Mouse (Mus musculus): ENCODE measurements around the gene Osbpl11. TPM values are rescaled to one million over a fixed set of nuclear protein-coding genes. Genes with fewer than 3 reads are reported as not detected.
"Not testable (repeated sequence)": the region's sequence is repeated elsewhere in the genome, so short reads cannot be mapped to it uniquely, and the experiment has no call there.

The Osbpl11 gene
- polyA plus RNA-seq, 1 experiment from 2014 or later: 17.6 TPM

DNA sequence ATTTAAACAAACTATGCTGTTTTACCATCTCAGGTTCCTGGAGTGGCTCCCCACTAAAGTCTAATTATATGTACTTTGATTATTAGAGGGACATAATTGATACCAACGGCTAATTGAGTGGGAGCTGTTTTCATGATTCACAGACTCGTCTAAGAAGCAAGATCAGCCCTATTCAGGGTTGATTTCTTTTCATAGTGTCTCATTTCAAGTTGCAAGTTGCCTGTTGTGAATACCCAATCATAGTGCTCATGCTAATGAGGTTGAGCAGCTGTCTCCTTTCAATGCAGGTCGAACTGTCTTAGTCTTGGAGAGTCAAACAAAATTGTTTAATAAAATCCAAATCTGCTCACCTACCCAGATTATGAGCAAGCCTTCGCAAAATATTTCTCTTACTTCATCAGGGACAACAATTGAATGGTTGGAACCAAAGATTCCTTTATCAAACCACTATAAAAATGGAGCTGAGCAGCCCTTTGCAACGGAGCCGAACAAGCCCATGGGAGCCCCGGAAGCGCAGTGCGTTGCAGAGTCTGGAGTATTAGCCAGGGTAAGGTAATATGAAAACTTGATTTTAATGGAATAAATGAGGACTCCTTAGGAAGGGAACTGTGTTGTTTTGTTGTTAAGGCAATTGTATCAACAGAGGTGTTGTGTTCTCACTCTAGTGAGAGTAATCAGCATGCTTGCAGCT, 31.6 kb downstream of the Osbpl11 start:
- no peak overlapping the region for H3K27ac ChIP-seq
- no peak overlapping the region for H3K4me2 ChIP-seq (replicated peaks)
- 82% methylated on average over 9 of the region's 9 CpGs for WGBS

DNA sequence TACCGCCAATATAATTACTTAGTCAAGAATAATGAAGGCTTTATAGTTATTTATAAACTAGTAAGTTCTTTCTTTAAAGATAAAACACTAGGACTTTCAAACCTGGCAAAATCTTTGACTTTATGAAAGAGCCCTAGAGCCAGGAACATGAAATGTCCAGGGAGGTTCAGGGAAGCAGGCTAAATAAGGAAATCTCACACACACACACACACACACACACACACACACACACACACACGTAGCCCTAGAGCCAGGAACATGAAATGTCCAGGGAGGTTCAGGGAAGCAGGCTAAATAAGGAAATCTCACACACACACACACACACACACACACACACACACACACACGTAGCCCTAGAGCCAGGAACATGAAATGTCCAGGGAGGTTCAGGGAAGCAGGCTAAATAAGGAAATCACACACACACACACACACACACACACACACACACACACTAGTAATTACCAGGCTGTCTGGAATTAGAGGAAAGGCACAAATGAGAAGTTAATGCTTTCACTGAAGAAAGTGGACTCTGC, 32.7 kb downstream of the Osbpl11 start:
- peaks cover 53% of the 10 kb centered on the region for H3K36me3 ChIP-seq

More for the DNA sequence above, 31.6 kb downstream of the Osbpl11 start:
- no peaks in the 10 kb centered on the region for H3K27me3 ChIP-seq
- peaks cover 56% of the 10 kb centered on the region for H3K36me3 ChIP-seq
- no peaks in the 10 kb centered on the region for H3K4me1 ChIP-seq
- no peak for ATAC-seq (ENCODE audit: low FRiP score, low read depth)
- no peak overlapping the region for H3K4me3 ChIP-seq
- no peak overlapping the region for H3K9ac ChIP-seq
- no peaks in the 10 kb centered on the region for H3K9me3 ChIP-seq

DNA sequence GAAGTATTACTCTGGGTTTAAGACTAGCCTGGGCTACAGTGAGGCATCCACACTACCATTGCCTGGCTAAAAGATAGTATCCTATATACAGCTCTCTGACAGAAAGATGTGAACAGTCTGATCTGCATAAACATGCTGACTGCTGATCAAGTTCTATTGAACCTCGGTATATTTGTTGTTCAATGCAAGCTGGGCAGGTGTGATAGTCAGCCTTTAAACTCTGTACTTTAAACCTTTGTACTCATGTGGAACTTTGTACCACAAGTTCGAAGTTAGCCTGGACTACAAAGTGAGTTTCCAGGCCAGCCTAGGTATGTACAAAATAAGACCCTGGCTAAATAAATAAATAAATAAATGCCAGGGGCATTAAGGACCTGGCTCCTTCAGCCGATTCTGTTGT, 37.6 kb downstream of the Osbpl11 start:
- no peaks in the 10 kb centered on the region for H3K4me1 ChIP-seq
- H3K9ac ChIP-seq: no peak overlapping the region
- no peak overlapping the region for H3K4me3 ChIP-seq
- no peak for ATAC-seq (ENCODE audit: low FRiP score, low read depth)
- no peak overlapping the region for H3K27ac ChIP-seq
- 89% methylated on average over 3 of the region's 3 CpGs for WGBS
- no peak overlapping the region for H3K4me2 ChIP-seq (replicated peaks)
- peaks cover 58% of the 10 kb centered on the region for H3K36me3 ChIP-seq
- no peaks in the 10 kb centered on the region for H3K27me3 ChIP-seq
- H3K9me3 ChIP-seq: no peaks in the 10 kb centered on the region

More for the DNA sequence above, 32.7 kb downstream of the Osbpl11 start:
- not testable (repeated sequence) for H3K4me1 ChIP-seq; ATAC-seq (ENCODE audit: low FRiP score, low read depth); H3K27me3 ChIP-seq; H3K9me3 ChIP-seq; H3K27ac ChIP-seq; H3K4me3 ChIP-seq; H3K4me2 ChIP-seq (replicated peaks); H3K9ac ChIP-seq
- 53% methylated on average over 3 of the region's 3 CpGs for WGBS

DNA sequence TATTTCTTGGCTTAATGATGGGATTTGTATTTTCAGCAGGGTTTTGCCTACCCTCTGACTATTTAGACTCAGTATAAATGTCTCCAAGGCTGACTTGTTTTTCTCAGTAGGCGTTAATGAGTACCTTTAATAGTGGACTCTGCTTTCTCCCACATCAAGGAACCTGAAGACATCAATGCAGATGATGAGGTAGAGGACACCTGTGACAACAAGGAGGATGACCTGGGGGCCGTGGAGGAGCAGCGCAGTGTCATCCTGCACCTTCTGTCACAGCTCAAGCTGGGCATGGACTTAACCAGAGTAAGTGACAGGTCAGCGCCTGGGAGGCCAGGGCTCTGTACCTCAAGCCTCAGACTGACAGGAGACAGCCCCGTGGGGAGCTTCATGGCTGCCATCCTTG, 39.5 kb downstream of the Osbpl11 start:
- Histone ChIP-seq H3K4me2 (replicated peaks) (no peak overlapping the region), H3K9me3 (no peaks in the 10 kb centered on the region), H3K27ac (no peak overlapping the region), H3K4me1 (no peaks in the 10 kb centered on the region), H3K27me3 (no peaks in the 10 kb centered on the region), H3K9ac (no peak overlapping the region), H3K36me3 (peaks cover 66% of the 10 kb centered on the region), H3K4me3 (no peak overlapping the region)
- 85% methylated on average over 5 of the region's 5 CpGs for WGBS
- no peak for ATAC-seq (ENCODE audit: low FRiP score, low read depth)

DNA sequence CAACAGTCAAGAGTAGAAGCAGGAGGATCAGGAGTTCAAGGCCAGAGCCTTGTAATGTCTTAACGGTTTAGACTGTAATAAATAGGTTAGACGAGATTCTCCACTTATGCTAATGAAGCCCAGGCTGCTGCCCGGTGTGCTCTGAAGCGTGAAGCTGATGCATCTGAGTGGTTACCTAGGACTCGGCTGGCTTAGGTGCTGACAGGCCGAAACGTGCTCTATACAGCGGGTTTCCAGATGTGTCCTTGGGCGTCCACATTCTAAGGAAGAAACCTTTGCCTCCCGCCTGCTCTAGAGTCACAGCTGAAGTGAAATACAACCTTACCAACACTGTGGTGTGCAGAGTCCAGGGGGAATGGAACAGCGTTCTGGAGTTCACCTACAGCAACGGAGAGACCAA, 49.3 kb downstream of the Osbpl11 start:
- ATAC-seq (ENCODE audit: low FRiP score, low read depth): no peak
- H3K27me3 ChIP-seq: no peaks in the 10 kb centered on the region
- no peak overlapping the region for H3K9ac ChIP-seq
- peaks cover 88% of the 10 kb centered on the region for H3K36me3 ChIP-seq
- H3K27ac ChIP-seq: no peak overlapping the region
- 0 out of 2 replicates have a peak, but pooled peaks cover 5% of the 10 kb centered on the region for H3K4me1 ChIP-seq
- no peak overlapping the region for H3K4me2 ChIP-seq (replicated peaks)
- no peak overlapping the region for H3K4me3 ChIP-seq
- 75% methylated on average over 12 of the region's 12 CpGs for WGBS
- H3K9me3 ChIP-seq: no peaks in the 10 kb centered on the region

DNA sequence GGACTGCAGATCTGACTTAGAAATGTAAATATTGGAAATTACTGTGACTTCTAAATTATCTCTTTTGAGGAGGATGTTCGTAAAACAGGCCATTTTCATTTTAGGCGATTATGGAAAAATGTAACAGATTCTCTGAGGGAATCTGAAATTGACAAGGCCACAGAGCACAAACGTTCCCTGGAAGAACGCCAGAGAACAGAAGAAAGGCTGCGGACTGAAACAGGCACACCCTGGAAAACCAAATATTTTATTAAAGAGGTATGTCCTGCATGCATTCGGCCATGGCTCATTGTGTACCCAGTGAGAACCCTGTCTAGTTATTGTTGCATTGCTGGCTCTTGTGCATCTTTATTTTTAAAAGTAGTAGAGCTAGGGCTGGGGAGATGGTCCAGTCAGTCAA, 51.3 kb downstream of the Osbpl11 start:
- H3K4me3 ChIP-seq: no peak overlapping the region
- H3K4me2 ChIP-seq (replicated peaks): no peak overlapping the region
- 0 out of 2 replicates have a peak, but pooled peaks cover 5% of the 10 kb centered on the region for H3K4me1 ChIP-seq
- ATAC-seq (ENCODE audit: low FRiP score, low read depth): no peak
- H3K9me3 ChIP-seq: no peaks in the 10 kb centered on the region
- peaks cover 86% of the 10 kb centered on the region for H3K36me3 ChIP-seq
- H3K9ac ChIP-seq: no peak overlapping the region
- H3K27me3 ChIP-seq: no peaks in the 10 kb centered on the region
- WGBS: 85% methylated on average over 6 of the region's 6 CpGs
- no peak overlapping the region for H3K27ac ChIP-seq

DNA sequence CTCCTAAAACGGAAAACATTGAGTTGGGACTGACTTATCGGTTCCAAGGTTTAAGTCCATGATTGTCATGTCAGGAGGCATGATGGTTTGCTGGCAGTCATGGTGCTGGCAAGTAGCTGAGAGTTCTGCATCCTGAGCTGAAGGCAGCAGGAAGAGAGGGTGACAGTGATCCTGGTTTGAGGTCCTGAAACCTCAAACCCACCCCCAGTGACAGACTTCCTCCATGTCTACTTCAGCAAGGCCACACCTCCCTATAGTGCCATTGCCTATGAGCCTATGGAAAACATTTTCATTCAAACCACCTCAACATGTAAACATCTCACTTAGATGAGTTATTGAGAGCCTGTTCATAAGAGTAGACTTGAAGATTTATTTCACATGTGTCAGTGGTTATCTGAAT, 54.4 kb downstream of the Osbpl11 start:
- no peaks in the 10 kb centered on the region for H3K27me3 ChIP-seq
- H3K4me3 ChIP-seq: no peak overlapping the region
- no peak overlapping the region for H3K27ac ChIP-seq
- no peak for ATAC-seq (ENCODE audit: low FRiP score, low read depth)
- no peaks in the 10 kb centered on the region for H3K4me1 ChIP-seq
- no peak overlapping the region for H3K4me2 ChIP-seq (replicated peaks)
- 95% methylated on average over 2 of the region's 2 CpGs for WGBS
- no peaks in the 10 kb centered on the region for H3K9me3 ChIP-seq
- peaks cover 91% of the 10 kb centered on the region for H3K36me3 ChIP-seq
- no peak overlapping the region for H3K9ac ChIP-seq

DNA sequence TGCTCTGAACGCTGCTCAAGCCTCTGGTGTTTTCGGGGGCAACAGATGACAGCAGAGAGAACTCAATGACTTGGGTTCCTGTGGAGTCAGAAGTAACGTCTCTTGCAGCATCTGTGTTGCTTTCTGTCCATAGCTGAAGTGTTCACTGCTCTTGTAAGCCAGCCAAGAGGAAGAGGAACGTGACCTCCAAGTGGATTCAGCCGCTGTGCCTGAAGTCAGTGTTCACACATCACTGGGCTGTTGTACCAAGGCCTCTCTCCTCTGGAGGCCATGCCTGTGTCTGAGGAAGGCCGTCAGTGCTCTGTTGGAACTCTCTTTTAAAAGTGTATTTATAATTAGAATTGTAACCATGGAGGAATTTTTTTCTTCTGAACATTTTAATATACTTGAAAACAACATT, 57.2 kb downstream of the Osbpl11 start:
- no peak overlapping the region for H3K27ac ChIP-seq
- WGBS: 89% methylated on average over 6 of the region's 6 CpGs
- H3K27me3 ChIP-seq: no peaks in the 10 kb centered on the region
- H3K4me3 ChIP-seq: no peak overlapping the region
- H3K9me3 ChIP-seq: no peaks in the 10 kb centered on the region
- no peak for ATAC-seq (ENCODE audit: low FRiP score, low read depth)
- H3K9ac ChIP-seq: no peak overlapping the region
- H3K4me1 ChIP-seq: no peaks in the 10 kb centered on the region
- H3K4me2 ChIP-seq (replicated peaks): no peak overlapping the region
- peaks cover 74% of the 10 kb centered on the region for H3K36me3 ChIP-seq

DNA sequence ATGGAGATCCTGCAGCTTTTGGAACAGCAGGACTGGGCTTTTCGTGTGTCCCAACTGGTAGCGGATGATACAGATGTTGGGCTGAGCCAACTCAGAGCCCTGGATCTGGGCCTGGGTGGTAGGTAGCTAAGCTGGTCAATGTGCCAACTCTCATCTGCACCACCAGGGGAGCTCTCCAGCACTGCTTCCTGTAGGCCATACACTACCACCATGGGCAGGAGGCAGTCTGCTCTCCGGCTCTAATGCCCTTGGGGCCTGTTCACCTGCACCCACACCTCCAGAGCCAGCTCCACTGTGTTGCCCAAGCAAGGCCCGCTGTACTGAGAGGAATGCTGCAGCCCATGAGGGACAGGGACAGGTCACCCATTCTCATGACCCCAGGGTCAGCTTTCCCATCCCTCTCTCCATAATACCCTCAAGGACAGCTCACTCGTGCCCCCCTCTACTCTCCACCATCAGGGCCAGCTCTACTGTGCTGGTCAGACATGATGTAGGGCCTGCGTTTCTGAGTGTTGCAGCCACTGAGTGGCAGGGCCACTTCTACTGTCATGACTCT, 59.3 kb downstream of the Osbpl11 start:
- Histone ChIP-seq H3K4me2 (replicated peaks) (no peak overlapping the region), H3K27me3 (no peaks in the 10 kb centered on the region), H3K9ac (no peak overlapping the region), H3K36me3 (peaks cover 56% of the 10 kb centered on the region), H3K4me3 (no peak overlapping the region), H3K9me3 (no peaks in the 10 kb centered on the region), H3K4me1 (no peaks in the 10 kb centered on the region), H3K27ac (no peak overlapping the region)
- ATAC-seq (ENCODE audit: low FRiP score, low read depth): no peak
- WGBS: 87% methylated on average over 6 of the region's 6 CpGs

DNA sequence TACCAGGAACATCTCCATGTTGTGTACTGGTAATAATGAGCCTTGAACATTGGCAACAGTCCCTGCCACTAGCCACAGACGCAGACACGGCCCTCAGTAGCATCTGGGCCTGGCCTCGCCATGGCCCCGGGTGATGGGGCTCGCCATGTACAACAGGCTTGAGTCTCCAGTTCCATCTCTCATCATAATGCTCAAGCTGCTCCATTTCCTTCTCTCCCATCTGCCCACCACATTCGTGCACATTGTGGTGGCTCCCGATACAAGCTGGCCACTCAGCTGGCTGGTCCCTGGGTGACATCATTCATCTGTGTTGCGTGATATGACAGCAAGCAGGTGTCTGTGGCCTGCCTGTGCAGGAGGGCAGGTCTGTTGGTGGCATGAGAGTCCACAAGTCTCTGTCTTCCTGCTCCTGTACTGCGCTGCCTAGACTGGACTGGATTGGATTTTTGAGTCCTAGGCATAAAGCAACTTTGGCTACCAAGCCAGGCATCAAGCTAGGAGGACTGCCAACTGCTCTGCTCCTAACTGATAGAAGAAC, 60.1 kb downstream of the Osbpl11 start:
- H3K27me3 ChIP-seq: no peaks in the 10 kb centered on the region

DNA sequence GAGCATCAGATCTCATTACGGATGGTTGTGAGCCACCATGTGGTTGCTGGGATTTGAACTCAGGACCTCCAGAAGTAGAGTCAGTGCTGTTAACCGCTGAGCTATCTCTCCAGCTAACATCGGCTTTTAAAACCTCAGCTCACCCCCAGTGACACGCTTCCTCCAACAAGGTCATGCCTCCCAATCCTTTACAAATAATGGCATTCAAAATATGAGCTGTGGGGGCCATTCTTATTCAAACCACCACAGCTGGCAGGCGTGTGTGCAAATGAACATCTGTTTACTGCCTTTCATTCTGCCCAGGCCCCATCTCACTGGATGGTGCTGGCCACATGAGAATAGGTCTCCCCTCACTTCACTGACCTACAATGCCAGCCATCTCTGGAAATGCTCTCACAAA, 61.7 kb downstream of the Osbpl11 start:
- Histone ChIP-seq H3K9me3 (no peaks in the 10 kb centered on the region), H3K9ac (no peak overlapping the region), H3K4me3 (no peak overlapping the region), H3K4me2 (replicated peaks) (no peak overlapping the region), H3K27me3 (no peaks in the 10 kb centered on the region), H3K36me3 (peaks cover 34% of the 10 kb centered on the region), H3K4me1 (peaks cover 6% of the 10 kb centered on the region), H3K27ac (no peak overlapping the region)
- ATAC-seq (ENCODE audit: low FRiP score, low read depth): no peak
- 91% methylated on average over 5 of the region's 5 CpGs for WGBS

More for the DNA sequence above, 60.1 kb downstream of the Osbpl11 start:
- WGBS: 87% methylated on average over 9 of the region's 9 CpGs
- H3K4me3 ChIP-seq: no peak overlapping the region
- H3K36me3 ChIP-seq: peaks cover 48% of the 10 kb centered on the region
- no peak overlapping the region for H3K4me2 ChIP-seq (replicated peaks)
- no peaks in the 10 kb centered on the region for H3K4me1 ChIP-seq
- H3K9me3 ChIP-seq: no peaks in the 10 kb centered on the region
- no peak overlapping the region for H3K9ac ChIP-seq
- no peak overlapping the region for H3K27ac ChIP-seq
- ATAC-seq (ENCODE audit: low FRiP score, low read depth): no peak

DNA sequence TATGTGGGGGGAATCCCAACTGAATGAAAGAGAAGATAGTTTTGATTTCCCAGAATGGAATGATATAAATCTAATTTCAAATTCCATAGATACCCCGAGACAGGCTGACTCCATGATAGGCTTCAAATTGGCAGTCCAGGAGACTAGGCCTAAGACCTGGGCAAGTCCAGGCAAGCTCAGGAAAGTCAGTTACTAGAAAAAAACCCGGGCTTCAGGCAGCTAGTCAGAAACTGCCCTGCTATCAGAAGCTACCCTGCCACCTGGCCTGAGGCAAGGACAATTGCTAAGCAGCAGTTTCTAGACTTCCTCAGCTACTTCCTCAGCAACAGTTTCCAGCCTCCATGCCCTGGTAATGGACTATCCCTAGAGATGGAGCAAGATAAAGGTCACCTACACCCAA, 62.1 kb downstream of the Osbpl11 start:
- Histone ChIP-seq H3K4me3 (no peak overlapping the region), H3K27me3 (no peaks in the 10 kb centered on the region), H3K27ac (no peak overlapping the region), H3K4me2 (replicated peaks) (no peak overlapping the region), H3K4me1 (peaks cover 6% of the 10 kb centered on the region), H3K9ac (no peak overlapping the region), H3K36me3 (peaks cover 29% of the 10 kb centered on the region), H3K9me3 (no peaks in the 10 kb centered on the region)
- WGBS: 83% methylated on average over 2 of the region's 2 CpGs
- ATAC-seq (ENCODE audit: low FRiP score, low read depth): no peak

Measured in limb, embryonic 13.5 days (tissue).